Mouse (Mus musculus): ENCODE results near the gene Kcnma1. TPM values are rescaled to one million over a fixed set of nuclear protein-coding genes. Genes with fewer than 3 reads are reported as not detected.
A peak's percentile ranks its signal among the peaks of the same experiment; 100 is the strongest.

Kcnma1 gene
- polyA plus RNA-seq, 1 experiment: 3.6 TPM

DNA sequence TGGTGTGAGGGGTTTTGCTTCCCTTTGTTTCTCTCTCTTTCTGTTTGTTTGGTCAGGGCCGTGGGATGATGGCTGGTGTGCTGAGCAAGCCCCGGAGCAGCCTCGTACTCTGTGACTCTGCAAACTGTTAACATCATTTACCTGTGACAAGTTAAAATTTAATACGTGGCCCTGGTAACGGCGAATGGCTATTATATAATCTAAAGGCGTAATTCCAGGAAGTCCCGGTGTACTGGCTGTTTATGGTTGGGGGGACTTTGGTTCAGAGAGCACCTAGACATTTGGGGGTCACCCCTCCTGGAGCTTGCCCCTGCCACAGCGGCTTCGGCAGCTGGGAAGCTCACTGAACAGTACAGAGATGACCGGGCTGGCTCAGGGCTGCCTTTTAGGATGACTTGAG, 24.6 kb downstream of the Kcnma1 start:
- DNase-seq (ENCODE audit: low read depth, low spot score): no peak
- WGBS: 21% methylated on average over 11 of the region's 11 CpGs

DNA sequence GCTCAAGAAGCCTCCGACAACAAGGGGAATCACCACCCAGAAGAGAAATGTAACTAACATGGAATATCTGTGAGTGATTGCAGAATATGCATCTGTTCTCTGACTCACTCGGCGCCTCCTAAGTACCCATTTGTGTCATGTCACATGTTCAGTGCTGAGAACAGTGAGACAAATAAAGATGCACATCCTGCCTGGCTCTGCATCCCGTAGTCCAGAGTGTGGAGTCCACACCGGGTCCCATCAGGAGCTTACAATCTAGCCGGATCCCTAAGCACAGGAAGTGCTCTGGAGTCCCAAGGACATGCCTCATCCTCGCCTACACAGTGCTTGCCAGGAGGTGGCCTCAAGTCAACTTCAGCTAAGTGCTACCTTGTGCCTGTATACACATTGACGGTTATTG, 32.1 kb downstream of the Kcnma1 start:
- no peak for DNase-seq (ENCODE audit: low read depth, low spot score)
- 76% methylated on average over 8 of the region's 8 CpGs for WGBS

DNA sequence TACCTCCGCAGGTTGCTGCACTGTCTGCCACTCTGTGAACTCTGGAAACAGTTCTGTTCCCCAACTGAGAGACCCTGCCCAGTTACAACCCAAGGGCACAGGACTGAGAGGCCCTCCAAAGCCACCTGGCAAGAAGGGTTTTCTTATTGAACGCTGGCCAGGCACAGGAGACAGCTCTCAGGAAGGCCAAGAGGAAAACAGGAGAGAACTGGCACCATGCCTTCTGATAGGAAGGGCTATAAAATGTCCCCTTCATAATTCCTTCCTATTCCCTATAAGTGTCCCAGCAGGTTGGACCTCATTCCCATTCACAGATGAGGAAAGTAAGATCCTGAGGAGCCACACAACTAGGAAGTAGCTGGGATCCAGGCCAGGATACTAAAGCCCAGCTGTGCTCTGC, 39.6 kb downstream of the Kcnma1 start:
- 38% methylated on average over 2 of the region's 2 CpGs for WGBS
- peak; percentile 75 for DNase-seq (ENCODE audit: low read depth, low spot score)

DNA sequence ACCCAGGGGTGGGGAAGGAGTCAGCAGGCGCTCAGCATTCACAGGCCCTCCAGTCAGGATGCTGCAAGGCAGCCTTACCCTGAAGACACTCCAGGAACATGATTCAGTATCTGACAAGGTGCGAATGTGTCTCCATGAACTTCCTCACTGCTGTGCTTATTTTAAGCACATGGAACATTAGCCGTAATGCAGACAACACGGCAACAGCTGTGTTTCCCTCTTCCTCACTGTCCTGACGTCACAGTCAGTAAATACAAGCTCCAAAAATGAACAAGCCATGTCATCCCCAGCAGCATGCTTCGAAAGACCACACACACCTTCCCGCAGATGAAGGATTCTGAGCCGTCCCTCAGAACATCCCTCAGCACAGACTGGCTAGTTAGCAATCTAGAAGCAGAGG, 47.8 kb downstream of the Kcnma1 start:
- DNase-seq (ENCODE audit: low read depth, low spot score): no peak
- 54% methylated on average over 8 of the region's 8 CpGs for WGBS

- no peak for DNase-seq (ENCODE audit: low read depth, low spot score)
- 50% methylated on average over 11 of the region's 11 CpGs for WGBS
These were observed 55.2 kb downstream of the Kcnma1 start for GRCm38 (mm10) chr14:23959061-23959460.

- 75% methylated on average over 4 of the region's 4 CpGs for WGBS
- DNase-seq (ENCODE audit: low read depth, low spot score): no peak
These were observed 57.0 kb downstream of the Kcnma1 start for GRCm38 (mm10) chr14:23957270-23957669.

DNA sequence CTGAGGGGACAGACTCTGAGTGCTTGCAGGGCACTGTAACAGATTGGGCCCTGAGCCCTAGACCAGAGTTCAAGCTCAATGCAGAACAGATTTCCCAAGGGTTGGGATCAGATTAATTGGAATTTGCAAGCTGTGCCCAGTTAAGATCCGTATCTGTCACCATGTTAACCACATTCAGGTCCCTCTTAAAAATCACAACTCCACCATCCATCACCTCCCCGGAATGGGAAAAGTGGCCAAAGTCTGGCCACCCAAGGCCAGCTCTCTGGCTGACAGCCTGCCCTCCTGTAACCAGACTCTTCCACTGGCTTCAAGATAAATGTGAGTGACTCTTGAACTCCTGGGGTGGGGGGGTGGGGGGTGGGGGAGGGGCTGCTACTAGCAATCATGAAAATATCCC, 70.4 kb downstream of the Kcnma1 start:
- WGBS: 83% methylated on average over 2 of the region's 2 CpGs
- no peak for DNase-seq (ENCODE audit: low read depth, low spot score)

DNA sequence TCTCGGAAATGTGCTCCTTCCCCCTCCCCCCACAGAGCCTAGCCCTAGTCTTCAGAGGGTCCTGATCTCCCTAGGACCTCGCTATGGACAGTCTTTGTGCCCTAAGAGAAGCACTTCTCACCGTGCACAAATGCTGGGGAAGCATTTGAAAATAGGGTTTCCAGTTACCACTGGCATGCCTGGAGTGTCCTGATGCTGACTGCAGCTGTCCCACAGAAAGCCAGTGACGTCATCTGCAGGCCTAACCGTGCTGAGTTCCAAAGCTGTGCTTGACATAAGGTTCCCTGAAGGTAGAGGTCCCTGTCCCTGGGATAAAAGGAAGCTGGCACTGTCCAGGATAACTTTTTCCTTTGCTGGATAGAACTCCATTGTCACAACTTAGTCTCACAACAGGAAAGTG, 71.1 kb downstream of the Kcnma1 start:
- WGBS: 62% methylated on average over 5 of the region's 5 CpGs
- no peak for DNase-seq (ENCODE audit: low read depth, low spot score)

DNA sequence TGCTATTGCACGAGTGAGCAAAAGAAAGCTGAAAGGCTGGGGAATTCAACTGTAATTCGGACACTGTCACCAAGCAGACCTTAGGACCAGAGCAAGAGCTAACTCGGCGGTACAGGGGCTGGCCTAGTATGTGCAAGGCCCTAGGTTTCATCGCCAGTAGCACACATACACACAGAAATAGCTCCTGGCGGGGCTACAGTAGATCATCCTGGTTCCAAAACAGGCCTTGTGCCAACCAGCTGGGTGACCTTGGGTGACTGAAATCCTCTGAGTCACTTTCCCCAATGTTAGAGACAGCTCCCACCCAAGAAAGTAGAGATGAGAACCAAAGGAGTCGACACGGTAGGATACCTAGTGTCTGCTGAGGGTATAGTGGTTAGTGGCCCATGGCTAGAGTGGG, 72.2 kb downstream of the Kcnma1 start:
- WGBS: 79% methylated on average over 8 of the region's 8 CpGs
- DNase-seq (ENCODE audit: low read depth, low spot score): no peak

DNA sequence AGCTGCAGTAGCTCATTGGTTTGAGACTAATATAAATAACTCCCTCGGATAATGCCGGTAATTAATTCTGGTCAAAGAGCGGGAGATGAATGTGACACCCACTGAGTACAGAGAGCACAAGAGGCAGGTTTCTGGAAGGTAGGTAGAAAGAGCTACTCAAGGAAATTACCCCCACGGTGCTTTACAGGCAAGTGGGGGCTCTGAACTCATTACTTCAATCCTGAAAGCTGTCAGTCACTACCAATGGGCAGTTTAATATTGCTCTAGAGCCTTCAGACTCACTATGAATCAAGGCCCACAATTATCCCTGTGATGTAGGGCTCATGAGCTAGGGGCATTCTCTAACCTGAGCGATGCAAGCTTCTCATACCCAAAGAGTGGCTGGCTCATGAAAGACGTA, 79.3 kb downstream of the Kcnma1 start:
- WGBS: 86% methylated on average over 6 of the region's 6 CpGs
- no peak for DNase-seq (ENCODE audit: low read depth, low spot score)

DNA sequence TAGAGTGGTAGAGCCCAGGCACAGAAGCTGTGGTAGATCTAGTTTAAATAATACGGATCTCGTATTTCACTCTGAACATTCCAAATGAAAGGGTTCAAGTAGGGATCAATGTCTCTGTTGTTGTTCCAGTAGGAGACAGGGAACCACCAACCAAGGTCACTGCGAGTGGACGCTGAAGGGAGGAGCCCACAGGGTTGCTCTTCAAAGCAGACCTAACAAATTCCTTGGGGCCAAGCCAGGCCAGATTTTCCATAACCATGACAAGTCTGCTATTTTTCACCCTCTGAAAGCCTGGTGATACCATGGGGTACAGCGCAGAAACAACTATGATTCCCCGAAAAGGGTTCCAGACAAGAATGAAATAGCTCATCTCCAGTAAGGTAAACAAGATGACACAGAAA, 82.6 kb downstream of the Kcnma1 start:
- DNase-seq (ENCODE audit: low read depth, low spot score): no peak
- 76% methylated on average over 6 of the region's 6 CpGs for WGBS

- 72% methylated on average over 3 of the region's 3 CpGs for WGBS
These were observed 85.1 kb downstream of the Kcnma1 start for GRCm38 (mm10) chr14:23929168-23929567.

GRCm38 (mm10) chr14:23923356-23923755, 90.9 kb downstream of the Kcnma1 start:
- WGBS: 68% methylated on average over 2 of the region's 2 CpGs
- DNase-seq (ENCODE audit: low read depth, low spot score): no peak

More at GRCm38 (mm10) chr14:23929168-23929567, 85.1 kb downstream of the Kcnma1 start:
- DNase-seq (ENCODE audit: low read depth, low spot score): no peak

- DNase-seq (ENCODE audit: low read depth, low spot score): no peak
- WGBS: 84% methylated on average over 3 of the region's 3 CpGs
These were observed 91.5 kb downstream of the Kcnma1 start for GRCm38 (mm10) chr14:23922755-23923154.

DNA sequence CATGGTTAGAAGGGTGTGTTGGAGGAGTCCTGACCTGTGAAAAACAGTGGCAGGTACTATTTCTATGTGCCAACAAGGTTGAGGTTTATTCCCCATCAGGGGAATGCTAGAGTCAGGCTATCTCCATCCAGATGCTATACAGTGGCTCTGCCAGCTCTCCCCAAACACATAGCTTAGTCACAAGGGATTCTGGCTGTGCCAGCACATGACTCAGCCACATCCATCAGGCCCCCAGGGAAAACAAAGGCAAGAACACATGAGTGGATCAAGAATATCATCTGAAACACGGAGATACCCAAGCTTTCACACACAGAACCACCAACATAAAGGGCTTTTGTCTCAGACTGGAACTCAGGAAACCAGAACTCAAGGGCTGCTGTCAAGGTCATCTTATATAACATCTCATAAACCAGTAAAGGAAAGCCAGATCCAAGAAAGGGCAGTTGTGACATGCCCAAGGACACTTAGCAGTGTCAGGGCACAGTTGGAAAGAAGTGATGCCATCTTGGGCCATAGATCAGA, 103.1 kb downstream of the Kcnma1 start:
- WGBS: 29% methylated on average over 1 of the region's 1 CpGs
- no peak for DNase-seq (ENCODE audit: low read depth, low spot score)

- DNase-seq (ENCODE audit: low read depth, low spot score): no peak
- 50% methylated on average over 5 of the region's 5 CpGs for WGBS
These were observed 105.7 kb downstream of the Kcnma1 start for GRCm38 (mm10) chr14:23908564-23908963.

GRCm38 (mm10) chr14:23902636-23903279, 111.5 kb downstream of the Kcnma1 start:
- no peak for DNase-seq (ENCODE audit: low read depth, low spot score)
- 60% methylated on average over 10 of the region's 10 CpGs for WGBS

DNA sequence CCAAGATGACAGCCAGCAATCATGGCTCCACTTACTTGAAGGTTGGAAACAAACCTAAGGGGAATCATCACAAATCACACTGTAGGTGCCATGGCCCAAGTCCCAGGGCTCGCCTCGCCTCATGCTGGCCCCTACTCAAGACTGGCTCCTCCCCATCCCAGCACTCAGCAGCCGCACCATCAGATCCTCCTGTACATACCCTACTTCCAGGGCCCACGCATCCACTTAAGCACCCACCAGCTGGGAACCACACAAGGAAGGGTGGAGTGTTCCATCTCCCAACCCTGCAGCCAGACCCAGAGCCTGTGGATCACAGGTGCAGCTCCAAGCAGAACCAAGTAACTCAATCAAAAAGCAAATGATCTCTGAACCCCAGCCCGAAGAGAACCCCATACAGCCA, 114.8 kb downstream of the Kcnma1 start:
- 71% methylated on average over 5 of the region's 5 CpGs for WGBS
- DNase-seq (ENCODE audit: low read depth, low spot score): no peak

DNA sequence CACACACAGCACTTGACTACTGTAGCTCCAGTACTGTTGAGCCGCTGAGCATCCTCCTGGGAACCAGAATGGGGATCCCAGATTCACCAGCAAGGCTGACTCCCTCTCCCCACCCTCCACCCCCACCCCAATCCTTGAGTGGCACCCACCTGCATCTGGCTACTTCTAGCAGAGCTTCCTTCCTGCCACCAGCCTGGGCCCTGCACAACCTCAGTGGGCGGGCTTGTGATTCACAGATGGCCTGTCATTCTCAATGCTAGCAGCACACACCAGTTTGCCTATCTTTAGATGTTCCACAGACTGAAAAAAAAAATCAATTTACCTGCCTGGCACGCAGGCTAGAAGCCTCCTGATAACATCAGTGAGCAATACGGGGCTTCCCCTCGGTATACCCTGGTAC, 116.5 kb downstream of the Kcnma1 start:
- WGBS: 77% methylated on average over 5 of the region's 5 CpGs
- DNase-seq (ENCODE audit: low read depth, low spot score): no peak

DNA sequence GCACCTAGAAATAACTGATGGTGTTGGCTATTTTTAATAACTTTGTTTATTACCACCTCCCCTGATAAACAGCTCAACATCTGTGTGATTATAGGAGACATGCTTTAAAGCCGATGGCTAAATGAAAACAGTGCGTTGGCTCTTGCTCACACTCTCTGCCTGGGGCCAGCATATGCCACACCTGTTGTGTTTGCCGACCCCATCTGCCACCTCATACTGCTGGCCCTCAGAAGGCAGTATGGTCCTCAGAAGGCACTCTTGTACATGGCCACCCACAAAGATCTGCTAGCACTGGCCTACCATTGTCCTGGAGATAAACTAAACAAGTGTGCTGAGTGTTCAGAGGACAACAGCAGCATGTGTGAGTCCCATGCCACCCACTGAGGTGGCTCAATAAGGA, 118.3 kb downstream of the Kcnma1 start:
- no peak for DNase-seq (ENCODE audit: low read depth, low spot score)
- WGBS: 63% methylated on average over 3 of the region's 3 CpGs

DNA sequence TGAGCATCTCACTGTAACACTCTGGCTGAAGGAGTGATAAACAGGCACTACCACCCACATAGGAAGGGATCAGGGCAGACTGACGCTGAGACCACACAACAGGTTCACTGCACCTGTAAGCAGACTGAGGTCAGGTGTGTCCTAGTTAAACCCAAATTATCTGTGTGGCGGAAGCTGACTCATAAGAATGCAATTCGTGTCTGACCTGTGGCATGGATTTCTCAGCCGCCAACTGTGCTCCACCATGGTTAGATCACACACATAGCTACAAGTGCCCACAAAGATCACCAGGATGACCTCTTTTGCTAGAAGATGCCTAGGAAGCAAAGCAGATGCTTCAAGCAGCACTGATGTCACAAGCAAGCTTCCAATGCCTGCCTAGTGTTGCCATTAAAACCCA, 128.2 kb downstream of the Kcnma1 start:
- 56% methylated on average over 4 of the region's 4 CpGs for WGBS
- no peak for DNase-seq (ENCODE audit: low read depth, low spot score)

DNA sequence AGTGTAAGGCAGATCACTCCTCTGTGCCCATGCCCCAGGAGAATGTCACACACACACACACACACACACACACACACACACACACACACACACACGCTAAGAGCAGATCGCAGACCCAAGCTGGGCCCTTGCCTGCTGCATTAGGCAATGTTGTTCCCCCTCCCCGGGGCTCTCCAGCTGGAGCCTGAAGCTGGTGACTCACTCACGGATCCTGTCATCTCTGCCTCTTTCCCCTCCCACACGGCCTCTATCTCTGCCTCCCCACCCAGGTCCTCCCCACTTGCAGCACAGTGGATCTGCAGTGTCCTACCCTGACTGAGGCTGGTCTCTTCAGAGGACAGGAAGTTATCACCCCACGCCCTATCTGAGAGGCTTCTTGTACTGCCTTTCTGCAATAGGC, 128.8 kb downstream of the Kcnma1 start:
- 19% methylated on average over 6 of the region's 6 CpGs for WGBS
- no peak for DNase-seq (ENCODE audit: low read depth, low spot score)

Data from large intestine, adult 2 months (tissue).